Mouse (Mus musculus) heart, adult 8-10 months (tissue): Measurements from ENCODE around the gene Car5a. TPM values are rescaled to one million over a fixed set of nuclear protein-coding genes. Genes with fewer than 3 reads are reported as not detected.

Experiments used
- DNase-seq: peaks from one replicate; pipeline ENCODE4 v3.0.0; 2022; ENCODE audit warnings: low spot score
- total RNA-seq, 4 experiments: library from RNA; stranded (reverse); gene quantifications; 2 replicates each; pipeline ENCODE4 v1.2.4; 2022

The Car5a gene
- under 1 TPM in 1 of 4 experiments, not detected in 3; 0.23 TPM for total RNA-seq

DNA sequence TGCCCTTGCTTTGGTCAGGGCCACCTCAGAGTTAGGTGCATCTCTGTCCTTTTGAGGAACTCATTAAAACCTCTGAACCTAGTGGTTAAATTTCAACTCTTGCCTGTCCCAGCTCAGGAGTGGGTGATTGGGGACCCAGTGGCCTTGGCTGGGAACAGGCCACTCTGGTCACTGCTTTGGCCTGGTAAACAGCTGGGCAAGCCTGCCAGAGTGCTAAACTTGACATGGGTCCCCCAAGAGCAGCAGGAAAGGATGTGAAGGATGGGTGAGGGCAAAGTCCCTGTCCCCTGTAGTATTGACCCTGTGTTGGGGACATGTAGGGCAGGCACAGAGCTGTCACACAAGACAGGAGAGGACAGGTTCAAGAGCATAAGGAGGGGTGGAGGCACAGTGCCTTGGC, at the start of gene Car5a:
TSS of gene Car5a (minus strand) at position 74 of the 400 bp plus-strand sequence.
- no peak for DNase-seq

DNA sequence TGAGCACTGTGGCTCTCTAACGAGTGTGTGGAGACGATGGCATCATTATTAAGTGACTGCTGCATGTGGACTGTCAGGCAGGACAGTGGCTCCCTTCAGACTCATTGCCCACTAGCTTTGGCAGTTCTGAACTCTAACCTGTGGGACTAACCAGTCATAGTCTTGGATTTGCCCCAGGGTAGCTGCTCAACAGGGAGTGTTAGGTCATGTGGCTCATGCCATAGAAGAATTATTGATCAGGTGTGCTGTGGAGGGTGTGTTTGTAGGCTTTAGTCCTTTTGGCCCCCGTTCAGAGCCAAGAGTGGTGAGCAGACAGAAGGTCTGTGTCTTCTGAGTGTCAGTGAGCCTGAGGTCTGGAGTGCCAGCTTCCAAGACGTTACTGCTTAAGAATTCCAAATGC, 48.2 kb upstream of the Car5a start:
- DNase-seq = no peak

DNA sequence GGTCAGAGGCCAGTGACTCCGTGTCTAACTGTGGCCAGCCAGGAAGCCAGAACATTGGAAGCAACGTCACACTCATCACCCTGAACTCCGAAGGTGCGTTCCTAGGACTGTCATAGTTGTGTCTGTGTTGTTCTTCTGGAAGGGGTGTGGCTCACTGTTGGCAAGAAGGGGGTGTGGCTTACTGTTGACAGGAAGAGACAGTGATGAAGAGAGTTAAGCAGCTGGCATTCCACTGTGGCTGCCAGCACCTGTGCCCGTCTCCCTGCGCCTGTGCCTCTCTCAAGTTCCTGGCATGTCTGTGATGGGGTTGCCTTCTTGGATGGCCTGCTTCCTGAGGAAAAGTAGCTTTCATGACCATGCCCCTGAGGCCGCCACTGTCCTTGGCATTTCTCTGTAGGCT, 46.9 kb upstream of the Car5a start:
- DNase-seq = no peak

DNA sequence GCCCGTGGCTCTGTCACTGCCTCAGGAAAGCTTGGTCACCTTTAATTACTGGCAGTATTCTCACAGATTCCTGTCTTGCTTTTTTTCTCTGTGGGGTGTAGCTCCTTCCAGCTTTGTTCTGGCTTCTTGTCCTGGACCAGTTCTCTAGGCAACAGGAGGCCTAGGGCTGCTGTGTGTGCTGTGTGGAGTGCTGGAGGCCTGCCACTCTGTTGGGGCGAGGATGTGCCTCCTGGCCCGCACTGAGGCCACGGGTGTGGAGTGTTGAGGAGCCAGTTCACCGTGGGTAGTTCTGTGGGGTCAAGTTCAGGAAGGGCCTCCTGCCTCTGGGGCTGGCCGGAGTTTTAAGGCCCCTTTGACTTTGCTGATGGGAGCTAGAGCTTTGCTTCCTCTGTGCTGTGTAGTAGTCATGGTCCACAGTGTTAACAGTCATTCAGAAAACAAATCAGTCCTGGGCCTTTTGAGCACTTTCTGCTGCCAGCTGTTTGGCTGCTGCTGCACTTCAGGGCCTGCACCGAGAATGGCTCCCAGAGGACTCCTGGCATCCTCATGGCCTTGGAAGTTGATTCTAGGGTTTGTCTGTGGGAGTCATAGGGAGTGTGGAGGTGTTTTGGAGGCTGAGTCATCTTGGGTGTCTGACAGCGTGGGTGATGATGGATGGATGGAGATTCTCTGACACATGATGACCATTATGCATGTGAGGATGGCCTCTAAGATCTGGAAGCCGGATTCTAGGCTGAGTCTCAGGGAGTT, 46.0 kb upstream of the Car5a start:
- no peak for DNase-seq

- DNase-seq = no peak
Measured at GRCm38 (mm10) chr8:121987892-121988291, 43.2 kb upstream of the Car5a start.

GRCm38 (mm10) chr8:121985673-121986072, 41.0 kb upstream of the Car5a start:
- DNase-seq = no peak

- DNase-seq = no peak
Measured at GRCm38 (mm10) chr8:121981520-121981895, 36.8 kb upstream of the Car5a start.

- DNase-seq = no peak
Measured at GRCm38 (mm10) chr8:121980792-121981519, 36.3 kb upstream of the Car5a start.

- DNase-seq = no peak
Measured at GRCm38 (mm10) chr8:121978670-121979069, 34.0 kb upstream of the Car5a start.

GRCm38 (mm10) chr8:121977819-121978590, 33.3 kb upstream of the Car5a start:
- peak; percentile 40 for DNase-seq

DNA sequence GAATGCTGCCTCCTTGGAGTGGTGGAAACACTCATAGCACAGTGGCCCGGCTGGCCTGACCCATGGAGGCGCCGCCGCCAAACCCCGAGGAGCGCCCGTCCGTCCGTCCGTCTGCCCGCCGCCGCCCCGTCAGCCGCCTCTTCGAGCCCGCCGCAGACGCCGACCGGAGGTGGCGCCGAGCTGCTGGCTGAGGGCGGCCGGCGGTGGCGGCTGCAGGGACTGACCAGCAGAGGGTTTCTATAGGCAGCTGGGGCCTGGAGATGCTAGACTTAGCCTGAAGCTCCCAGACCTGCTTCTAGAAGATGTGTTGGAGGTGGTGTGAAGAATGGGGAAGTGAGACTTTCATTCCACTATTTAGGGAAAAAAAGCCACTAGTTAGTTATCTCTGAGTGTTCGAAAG, 29.2 kb upstream of the Car5a start:
- DNase-seq = no peak

- no peak for DNase-seq
Measured at GRCm38 (mm10) chr8:121971488-121972058, 26.9 kb upstream of the Car5a start.

DNA sequence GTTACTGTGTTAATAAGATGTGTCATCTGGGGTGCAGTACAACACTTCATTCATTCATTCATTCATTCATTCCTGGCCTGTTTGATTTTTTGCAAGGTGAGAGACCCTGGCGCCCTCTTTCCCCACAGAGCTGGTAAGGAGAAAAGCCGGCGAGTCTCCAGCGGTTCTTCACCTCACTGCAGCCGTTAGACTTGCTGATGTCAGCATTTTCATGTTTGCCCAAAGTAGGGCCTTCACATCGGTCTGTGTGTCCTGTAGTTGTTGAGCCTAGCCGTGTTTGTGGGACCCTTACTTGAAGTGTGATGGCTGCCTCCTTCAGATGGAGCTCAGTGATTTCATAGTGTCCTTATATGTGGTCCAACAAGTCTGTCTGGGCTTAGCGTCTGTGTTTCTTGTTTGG, 25.5 kb upstream of the Car5a start:
- DNase-seq = no peak

DNA sequence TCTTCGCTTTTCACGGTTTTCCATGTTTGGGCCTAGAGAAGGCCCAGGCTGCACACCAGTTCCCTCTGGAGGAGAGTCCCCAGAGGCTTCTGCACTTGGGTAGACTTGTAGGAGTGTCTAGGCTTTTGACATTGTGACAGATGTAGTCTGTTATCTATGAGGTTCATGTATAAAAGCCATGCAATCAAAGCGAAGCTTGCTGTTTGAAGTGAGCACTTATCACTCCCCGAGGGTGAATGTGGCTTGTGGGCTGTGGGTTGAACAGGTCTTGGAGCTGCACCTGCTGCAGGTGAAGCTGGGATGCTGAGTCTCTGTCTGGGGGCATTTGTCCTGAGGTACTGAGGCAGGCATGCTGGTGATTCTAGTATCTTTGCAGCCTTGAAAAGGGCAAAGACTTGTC, 23.8 kb upstream of the Car5a start:
- no peak for DNase-seq

DNA sequence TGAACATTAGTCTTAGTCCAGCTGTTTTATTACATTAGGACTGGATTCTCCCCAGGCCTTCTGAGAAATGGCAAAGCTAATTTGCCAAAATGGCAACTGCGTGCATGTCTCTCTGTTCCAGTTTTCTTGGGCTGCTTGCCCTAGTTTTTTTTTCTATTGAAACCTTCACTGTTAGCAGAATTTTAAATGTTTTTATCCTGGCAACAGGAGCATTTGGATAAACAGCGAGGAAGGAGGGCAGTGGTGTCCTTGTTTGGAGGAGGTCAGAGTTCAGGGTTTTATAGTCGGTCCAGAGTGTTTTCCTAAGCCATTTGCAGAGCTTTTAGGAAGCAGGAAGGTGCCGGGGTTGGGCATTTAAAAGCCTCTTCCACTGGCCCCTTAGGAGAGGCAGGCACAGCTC, 23.3 kb upstream of the Car5a start:
- peak; percentile 53 for DNase-seq

DNA sequence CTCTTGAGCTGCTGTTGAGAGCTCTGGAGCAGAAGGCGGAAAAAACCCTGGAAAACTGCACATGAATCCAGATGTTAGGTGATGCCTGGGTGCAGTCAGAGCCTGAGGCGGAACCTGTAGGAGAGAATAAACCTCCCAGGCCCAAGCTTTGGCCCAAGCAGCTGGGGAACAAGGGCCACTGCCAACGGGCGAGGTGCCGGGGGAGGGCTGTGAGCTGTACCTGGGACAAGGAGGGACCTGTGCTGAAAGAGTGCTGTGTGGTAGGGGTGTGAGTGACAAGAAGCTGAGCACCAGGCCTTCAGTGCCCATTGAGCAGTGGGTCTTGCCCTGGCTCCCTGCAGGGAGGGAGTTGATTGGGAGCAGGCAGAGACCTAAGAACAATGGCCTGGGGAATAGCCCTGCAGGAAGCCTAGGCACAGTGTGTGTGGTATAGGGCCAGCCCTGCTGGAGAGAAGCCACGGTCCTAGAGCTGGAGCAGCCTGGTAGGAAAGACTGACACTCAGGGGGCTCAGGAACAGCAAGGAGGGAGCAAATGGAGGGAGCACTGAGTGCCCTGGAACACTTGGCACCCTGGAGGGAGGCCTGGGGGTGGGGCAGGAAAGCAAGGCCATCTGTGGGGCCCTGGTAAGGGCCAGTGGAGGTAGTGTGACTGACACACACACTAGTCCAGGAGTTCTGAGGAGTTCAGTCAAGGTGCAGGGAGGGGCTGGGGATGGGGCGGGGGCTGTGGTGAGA, 22.2 kb upstream of the Car5a start:
- no peak for DNase-seq

GRCm38 (mm10) chr8:121966110-121966509, 21.4 kb upstream of the Car5a start:
- DNase-seq = no peak

GRCm38 (mm10) chr8:121964716-121965512, 20.2 kb upstream of the Car5a start:
- DNase-seq = peak; percentile 73

GRCm38 (mm10) chr8:121962892-121963291, 18.2 kb upstream of the Car5a start:
- DNase-seq = no peak

DNA sequence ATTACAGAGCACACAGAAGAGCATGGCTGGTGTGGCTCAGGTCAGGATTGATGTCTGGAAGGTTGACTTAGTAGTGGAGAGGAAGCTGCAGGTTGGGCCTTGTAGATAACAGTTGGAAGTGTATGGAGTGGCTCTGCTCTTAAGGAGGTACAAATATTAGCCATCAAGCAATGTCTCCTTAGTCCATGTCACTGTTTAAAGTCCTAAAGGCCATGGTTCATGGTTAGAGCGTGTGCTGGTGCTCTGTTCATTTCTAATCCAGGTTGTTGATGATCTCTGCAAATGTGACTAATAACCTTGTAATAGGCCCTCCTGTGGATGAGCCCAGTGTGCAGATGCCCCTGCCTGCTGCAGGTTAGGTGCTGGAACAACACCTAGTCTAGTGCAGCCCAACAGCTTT, 13.7 kb upstream of the Car5a start:
- DNase-seq = no peak
